Mouse (Mus musculus): Measurements from ENCODE around the gene Poc1b.

GRCm38 (mm10) chr10:99095114-99095513 is 11.7 kb upstream of the Poc1b start:
- no peak for TF ChIP-seq GATA1 (IDR thresholded peaks at IDR 0.05; ENCODE audit: low read length)
- TF ChIP-seq TAL1 (IDR thresholded peaks at IDR 0.05; ENCODE audit: low read length) = no peak
